Mouse (Mus musculus): Measurements from ENCODE around the gene Gpr37l1. TPM values are rescaled to one million over a fixed set of nuclear protein-coding genes. Genes with fewer than 3 reads are reported as not detected.
A peak's percentile ranks its signal among the peaks of the same experiment; 100 is the strongest.

The Gpr37l1 gene
- total and polyA plus RNA-seq, 3 experiments, result 0.97 to 2.3 (median 0.98) TPM

GRCm38 (mm10) chr1:135180830-135181229, 13.3 kb upstream of the Gpr37l1 start:
- WGBS, result 81% methylated on average over 10 of the region's 10 CpGs
- no peak for TF ChIP-seq POLR2A (IDR thresholded peaks at IDR 0.05; ENCODE audit: insufficient read depth, low read depth, low read length)
- no peak for TF ChIP-seq CTCF (IDR thresholded peaks at IDR 0.05)
- TF ChIP-seq EP300 (IDR thresholded peaks at IDR 0.05; ENCODE audit: insufficient read depth, low read depth, low read length), result no peak
- H3K9ac ChIP-seq (ENCODE audit: low read depth, low read length), result no peak overlapping the region
- no peak overlapping the region for H3K4me3 ChIP-seq
- H3K36me3 ChIP-seq (ENCODE audit: control insufficient read depth, insufficient read depth, low read length), result no peaks in the 10 kb centered on the region
- H3K27ac ChIP-seq, result no peak overlapping the region
- no peaks in the 10 kb centered on the region for H3K79me2 ChIP-seq (replicated peaks; ENCODE audit: control insufficient read depth, insufficient read depth, low read length)
- no peak for DNase-seq
- intact Hi-C loops (cut with DNase I), result no loop called here
- H3K27me3 ChIP-seq (ENCODE audit: control insufficient read depth, insufficient read depth, low read length), result 0 out of 2 replicates have a peak, but pooled peaks cover 1% of the 10 kb centered on the region
- H3K4me1 ChIP-seq (ENCODE audit: control insufficient read depth, insufficient read depth, low read length), result peaks cover 3% of the 10 kb centered on the region; the same call in 1 of the 2 replicates

- H3K4me3 ChIP-seq, result no peak overlapping the region
- no peak for DNase-seq
- 84% methylated on average over 7 of the region's 7 CpGs for WGBS
- H3K27ac ChIP-seq, result no peak overlapping the region
- no peaks in the 10 kb centered on the region for H3K36me3 ChIP-seq (ENCODE audit: control insufficient read depth, insufficient read depth, low read length)
- 0 out of 2 replicates have a peak, but pooled peaks cover 1% of the 10 kb centered on the region for H3K27me3 ChIP-seq (ENCODE audit: control insufficient read depth, insufficient read depth, low read length)
- H3K4me1 ChIP-seq (ENCODE audit: control insufficient read depth, insufficient read depth, low read length), result peaks cover 3% of the 10 kb centered on the region; the same call in 1 of the 2 replicates
- no peaks in the 10 kb centered on the region for H3K79me2 ChIP-seq (replicated peaks; ENCODE audit: control insufficient read depth, insufficient read depth, low read length)
- TF ChIP-seq CTCF (IDR thresholded peaks at IDR 0.05), result no peak
- no peak for TF ChIP-seq POLR2A (IDR thresholded peaks at IDR 0.05; ENCODE audit: insufficient read depth, low read depth, low read length)
- no peak for TF ChIP-seq EP300 (IDR thresholded peaks at IDR 0.05; ENCODE audit: insufficient read depth, low read depth, low read length)
- intact Hi-C loops (cut with DNase I), result no loop called here
- no peak overlapping the region for H3K9ac ChIP-seq (ENCODE audit: low read depth, low read length)
Measured at GRCm38 (mm10) chr1:135178863-135179262, 11.4 kb upstream of the Gpr37l1 start.

GRCm38 (mm10) chr1:135177724-135178123, 10.2 kb upstream of the Gpr37l1 start:
- no peak for DNase-seq
- intact Hi-C loops (cut with DNase I), result no loop called here
- 77% methylated on average over 3 of the region's 3 CpGs for WGBS
- Histone ChIP-seq H3K4me1 (ENCODE audit: control insufficient read depth, insufficient read depth, low read length) (peaks cover 3% of the 10 kb centered on the region; the same call in 1 of the 2 replicates), H3K4me3 (no peak overlapping the region), H3K79me2 (replicated peaks; ENCODE audit: control insufficient read depth, insufficient read depth, low read length) (no peaks in the 10 kb centered on the region), H3K27me3 (ENCODE audit: control insufficient read depth, insufficient read depth, low read length) (0 out of 2 replicates have a peak, but pooled peaks cover 1% of the 10 kb centered on the region), H3K9ac (ENCODE audit: low read depth, low read length) (no peak overlapping the region), H3K36me3 (ENCODE audit: control insufficient read depth, insufficient read depth, low read length) (no peaks in the 10 kb centered on the region), H3K27ac (no peak overlapping the region)
- TF ChIP-seq CTCF (IDR thresholded peaks at IDR 0.05), result no peak

- H3K27ac ChIP-seq, result no peak overlapping the region
- 74% methylated on average over 3 of the region's 3 CpGs for WGBS
- no peak for TF ChIP-seq POLR2A (IDR thresholded peaks at IDR 0.05; ENCODE audit: insufficient read depth, low read depth, low read length)
- TF ChIP-seq CTCF (IDR thresholded peaks at IDR 0.05), result no peak
- H3K4me3 ChIP-seq, result no peak overlapping the region
- peaks cover 2% of the 10 kb centered on the region; the same call in 1 of the 2 replicates for H3K4me1 ChIP-seq (ENCODE audit: control insufficient read depth, insufficient read depth, low read length)
- H3K36me3 ChIP-seq (ENCODE audit: control insufficient read depth, insufficient read depth, low read length), result no peaks in the 10 kb centered on the region
- H3K9ac ChIP-seq (ENCODE audit: low read depth, low read length), result no peak overlapping the region
- H3K79me2 ChIP-seq (replicated peaks; ENCODE audit: control insufficient read depth, insufficient read depth, low read length), result no peaks in the 10 kb centered on the region
- intact Hi-C loops (cut with DNase I), result no loop called here
- no peaks in the 10 kb centered on the region for H3K27me3 ChIP-seq (ENCODE audit: control insufficient read depth, insufficient read depth, low read length)
- no peak for DNase-seq
Measured at GRCm38 (mm10) chr1:135175176-135175575, 7.7 kb upstream of the Gpr37l1 start.

GRCm38 (mm10) chr1:135173311-135173710, 5.8 kb upstream of the Gpr37l1 start:
- no peak overlapping the region for H3K9ac ChIP-seq (ENCODE audit: low read depth, low read length)
- intact Hi-C loops (cut with DNase I), result no loop called here
- no peak for TF ChIP-seq EP300 (IDR thresholded peaks at IDR 0.05; ENCODE audit: insufficient read depth, low read depth, low read length)
- TF ChIP-seq POLR2A (IDR thresholded peaks at IDR 0.05; ENCODE audit: insufficient read depth, low read depth, low read length), result no peak
- no peak for TF ChIP-seq CTCF (IDR thresholded peaks at IDR 0.05)
- no peaks in the 10 kb centered on the region for H3K27me3 ChIP-seq (ENCODE audit: control insufficient read depth, insufficient read depth, low read length)
- 94% methylated on average over 6 of the region's 6 CpGs for WGBS
- H3K27ac ChIP-seq, result no peak overlapping the region
- no peak overlapping the region for H3K4me3 ChIP-seq
- peaks cover 3% of the 10 kb centered on the region; the same call in 1 of the 2 replicates for H3K4me1 ChIP-seq (ENCODE audit: control insufficient read depth, insufficient read depth, low read length)
- H3K36me3 ChIP-seq (ENCODE audit: control insufficient read depth, insufficient read depth, low read length), result no peaks in the 10 kb centered on the region
- DNase-seq, result no peak
- H3K79me2 ChIP-seq (replicated peaks; ENCODE audit: control insufficient read depth, insufficient read depth, low read length), result no peaks in the 10 kb centered on the region

- TF ChIP-seq CTCF (IDR thresholded peaks at IDR 0.05) (peak; percentile 71), POLR2A (IDR thresholded peaks at IDR 0.05; ENCODE audit: insufficient read depth, low read depth, low read length) (no peak), EP300 (IDR thresholded peaks at IDR 0.05; ENCODE audit: insufficient read depth, low read depth, low read length) (peak; percentile 51; the same call in 1 of the 2 replicates)
- no peaks in the 10 kb centered on the region for H3K27me3 ChIP-seq (ENCODE audit: control insufficient read depth, insufficient read depth, low read length)
- H3K79me2 ChIP-seq (replicated peaks; ENCODE audit: control insufficient read depth, insufficient read depth, low read length), result no peaks in the 10 kb centered on the region
- H3K36me3 ChIP-seq (ENCODE audit: control insufficient read depth, insufficient read depth, low read length), result no peaks in the 10 kb centered on the region
- no peak overlapping the region for H3K4me3 ChIP-seq
- no peak overlapping the region for H3K9ac ChIP-seq (ENCODE audit: low read depth, low read length)
- peaks cover 3% of the 10 kb centered on the region; the same call in 1 of the 2 replicates for H3K4me1 ChIP-seq (ENCODE audit: control insufficient read depth, insufficient read depth, low read length)
- WGBS, result 63% methylated on average over 6 of the region's 6 CpGs
- H3K27ac ChIP-seq, result no peak overlapping the region
- DNase-seq, result peak; percentile 38 to 51
- intact Hi-C loops (cut with DNase I), result loop anchor here (1.0 kb wide), 2 partner anchors 87 to 196 kb away; no protein-coding TSS in a partner anchor
Measured at GRCm38 (mm10) chr1:135171984-135172383, 4.5 kb upstream of the Gpr37l1 start.

Measured in heart, adult 2 months (tissue).